In genomic region chr5:120781646-120782045, GRCm38 (mm10) we compare ENCODE assay signal across 20 mouse cellular contexts. TPM values are rescaled to one million over a fixed set of nuclear protein-coding genes. Genes with fewer than 3 reads are reported as not detected.
DNase-seq lines count a peak whose midpoint lies in the region; ATAC-seq and TF ChIP-seq lines count a peak whose summit lies in the region.
"Had no signal": no experiment of that assay in that cellular context is flagged by ENCODE, and none has a peak within 500 bp of the region (broad histone marks: within the 10 kb centered on the region; RNA-seq: fewer than 3 reads in every experiment).

No protein-coding gene starts in this region.

- 100% methylated on average over 1 of the region's 1 CpGs for WGBS in liver, postnatal 0 days (ENCODE audit: insufficient replicate concordance)
- 91% methylated on average over 1 of the region's 1 CpGs for WGBS in limb, embryonic 10.5 days

- DNase-seq in liver, postnatal 0 days, result no peak
- DNase-seq in liver (no peak), CH12.LX (ENCODE audit: extremely low read depth) (no peak), ES-E14 (ENCODE audit: low read depth, low spot score) (peak; percentile 66)
- peak; percentile 62 for DNase-seq in induced T-regulatory cell, adult 2 months (ENCODE audit: low read depth)
- DNase-seq in spleen, adult 18-20 months, result no peak
- no peak for DNase-seq in limb, embryonic 10.5 days (ENCODE audit: low spot score)
- DNase-seq: adrenal gland, adult 8-10 months; cerebellum, postnatal 25 days; kidney, adult 8-10 months; thymus, adult 2 months had no signal

- no peak overlapping the region for H3K27ac ChIP-seq in liver, postnatal 0 days (ENCODE audit: low read depth)
- H3K27ac ChIP-seq in CH12.LX (ENCODE audit: insufficient read depth, low read depth), result no peak overlapping the region
- no peak overlapping the region for H3K27ac ChIP-seq in ES-E14 (ENCODE audit: insufficient read depth, low read depth, low read length, poor library complexity, severe bottlenecking)
- H3K27ac ChIP-seq in limb, embryonic 10.5 days, result no peak overlapping the region
- H3K27ac ChIP-seq: hindbrain, embryonic 13.5 days; liver, embryonic 15.5 days had no signal

- TF ChIP-seq EP300 in liver, postnatal 0 days (IDR thresholded peaks at IDR 0.05; ENCODE audit: low read depth), result no peak
- no peak for TF ChIP-seq EP300 in CH12.LX (IDR thresholded peaks at IDR 0.05; ENCODE audit: low read length)

- TF ChIP-seq POLR2A in CH12.LX (IDR thresholded peaks at IDR 0.05; ENCODE audit: low read depth, low read length), result no peak

- H3K27me3 ChIP-seq in liver, postnatal 0 days (ENCODE audit: insufficient read depth, low read length), result no peaks in the 10 kb centered on the region
- H3K27me3 ChIP-seq in CH12.LX (replicated peaks), result peaks cover 22% of the 10 kb centered on the region
- no peaks in the 10 kb centered on the region for H3K27me3 ChIP-seq in limb, embryonic 10.5 days (ENCODE audit: low read depth, poor library complexity, severe bottlenecking)
- H3K27me3 ChIP-seq: heart, embryonic 15.5 days; hindbrain, embryonic 13.5 days; liver, embryonic 15.5 days had no signal

- in situ Hi-C loops in CH12.LX (cut with MboI; ENCODE audit: low pct_ligation_motif_present, low pct_unique_long_range_greater_than_20kb, low sequenced_read_pairs) (no loop called here), ES-E14 (cut with MboI; ENCODE audit: low sequenced_read_pairs in 2 of 2, unreplicated experiment in 2 of 2) (no loop called here)

- no peak overlapping the region for H3K4me3 ChIP-seq in liver, postnatal 0 days (ENCODE audit: low read depth, low read length)
- H3K4me3 ChIP-seq in CH12.LX (replicated peaks in 1 of 3; ENCODE audit: low read depth in 2 of 3, low read length in 2 of 3, poor library complexity in 1 of 3) (no peak overlapping the region), ES-E14 (ENCODE audit: insufficient read depth in 1 of 2, low read depth in 1 of 2, low read length in 2 of 2, poor library complexity in 1 of 2, severe bottlenecking in 1 of 2) (no peak overlapping the region)
- no peak overlapping the region for H3K4me3 ChIP-seq in limb, embryonic 10.5 days
- H3K4me3 ChIP-seq: heart, embryonic 15.5 days; hindbrain, embryonic 13.5 days; liver, embryonic 15.5 days; megakaryocyte, embryonic 14.5 days had no signal

- no peak for ATAC-seq in liver, postnatal 0 days

- H3K9ac ChIP-seq in liver, postnatal 0 days (replicated peaks), result no peak overlapping the region
- H3K9ac ChIP-seq in CH12.LX (ENCODE audit: insufficient read depth, low read depth) (no peak overlapping the region), ES-E14 (ENCODE audit: insufficient read depth, low read depth, low read length, poor library complexity, severe bottlenecking) (no peak overlapping the region)
- H3K9ac ChIP-seq: heart, embryonic 15.5 days; hindbrain, embryonic 13.5 days; liver, embryonic 15.5 days had no signal

- H3K9me3 ChIP-seq in liver, postnatal 0 days (ENCODE audit: low read length), result no peaks in the 10 kb centered on the region
- H3K9me3 ChIP-seq in CH12.LX (replicated peaks; ENCODE audit: low read length), result no peaks in the 10 kb centered on the region
- no peaks in the 10 kb centered on the region for H3K9me3 ChIP-seq in ES-E14 (ENCODE audit: control insufficient read depth, insufficient read depth, low read depth, low read length)
- H3K9me3 ChIP-seq in limb, embryonic 10.5 days (replicated peaks), result no peaks in the 10 kb centered on the region
- H3K9me3 ChIP-seq: heart, embryonic 15.5 days; hindbrain, embryonic 13.5 days; liver, embryonic 15.5 days had no signal

- no peak overlapping the region for H3K4me2 ChIP-seq in liver, postnatal 0 days (ENCODE audit: low read depth, low read length)
- no peak overlapping the region for H3K4me2 ChIP-seq in CH12.LX (ENCODE audit: insufficient read depth, low read depth, poor library complexity, severe bottlenecking)
- H3K4me2 ChIP-seq: heart, embryonic 15.5 days; hindbrain, embryonic 13.5 days; liver, embryonic 15.5 days had no signal

- TF ChIP-seq CTCF in liver, postnatal 0 days (IDR thresholded peaks at IDR 0.05; ENCODE audit: low read depth), result peak; percentile 50
- TF ChIP-seq CTCF in CH12.LX (conservative IDR thresholded peaks at IDR 0.05 in 1 of 2, IDR thresholded peaks at IDR 0.05 in 1 of 2; ENCODE audit: low read depth in 2 of 2, low read length in 2 of 2), result peak in 1 of 2 experiments; percentile 38; a peak in 2 of 4 replicates

- H3K4me1 ChIP-seq in liver, postnatal 0 days (ENCODE audit: insufficient read depth), result peaks cover 8% of the 10 kb centered on the region; the same call in 1 of the 2 replicates
- H3K4me1 ChIP-seq in CH12.LX (ENCODE audit: control insufficient read depth in 1 of 2, insufficient read depth in 2 of 2) (peaks cover 3 to 4% of the 10 kb centered on the region in 2 experiments; a peak in 3 of 4 replicates), ES-E14 (ENCODE audit: control insufficient read depth in 2 of 2, insufficient read depth in 2 of 2, low read length in 2 of 2, poor library complexity in 1 of 2) (peaks cover 2 to 5% of the 10 kb centered on the region in 2 experiments; a peak in 1 of 4 replicates)
- peaks cover 3% of the 10 kb centered on the region; the same call in 1 of the 2 replicates for H3K4me1 ChIP-seq in limb, embryonic 10.5 days
- H3K4me1 ChIP-seq: hindbrain, embryonic 13.5 days had no signal

- H3K79me2 ChIP-seq in CH12.LX (replicated peaks; ENCODE audit: control insufficient read depth, extremely low read depth, insufficient read depth, poor library complexity, severe bottlenecking), result no peaks in the 10 kb centered on the region

- peak; percentile 10 for TF ChIP-seq RAD21 in CH12.LX (IDR thresholded peaks at IDR 0.05; ENCODE audit: low read depth, low read length)

- no peaks in the 10 kb centered on the region for H3K36me3 ChIP-seq in liver, postnatal 0 days (replicated peaks; ENCODE audit: insufficient read depth, low read length)
- H3K36me3 ChIP-seq in CH12.LX (replicated peaks in 1 of 2; ENCODE audit: control insufficient read depth in 1 of 2, insufficient read depth in 1 of 2, low read length in 1 of 2) (no peaks in the 10 kb centered on the region), ES-E14 (ENCODE audit: control insufficient read depth, insufficient read depth, low read length, poor library complexity, severe bottlenecking) (no peaks in the 10 kb centered on the region)
- H3K36me3 ChIP-seq in limb, embryonic 10.5 days, result no peaks in the 10 kb centered on the region
- H3K36me3 ChIP-seq: heart, embryonic 15.5 days; hindbrain, embryonic 13.5 days; liver, embryonic 15.5 days had no signal

- dilution Hi-C loops in CH12.LX (cut with MboI; ENCODE audit: extremely low pct_ligation_motif_present, extremely low pct_unique_long_range_greater_than_20kb, low sequenced_read_pairs), result no loop called here

TF ChIP-seq in CH12.LX, 34 proteins besides CTCF, POLR2A, EP300 and RAD21:
- TF ChIP-seq NRF1 (IDR thresholded peaks at IDR 0.05; ENCODE audit: low read depth, low read length) (no peak), ZNF384 (IDR thresholded peaks at IDR 0.05; ENCODE audit: low read depth, low read length) (no peak), JUND (conservative IDR thresholded peaks at IDR 0.05; ENCODE audit: low read depth, low read length) (no peak), SIN3A (IDR thresholded peaks at IDR 0.05; ENCODE audit: low read length) (no peak), BHLHE40 (IDR thresholded peaks at IDR 0.05; ENCODE audit: low read depth, low read length) (no peak)

TF ChIP-seq in ES-E14, 5 proteins besides CTCF, POLR2A, EP300 and RAD21:
- TF ChIP-seq CHD2 (IDR thresholded peaks at IDR 0.05; ENCODE audit: low read depth, low read length) (no peak), MAFK (IDR thresholded peaks at IDR 0.05; ENCODE audit: insufficient read depth, low read depth, low read length) (no peak), ZNF384 (IDR thresholded peaks at IDR 0.05; ENCODE audit: low read depth, low read length) (no peak), ZC3H11A (IDR thresholded peaks at IDR 0.05; ENCODE audit: borderline replicate concordance, low read depth, low read length) (no peak; the same call in 1 of the 2 replicates), HCFC1 (IDR thresholded peaks at IDR 0.05; ENCODE audit: borderline replicate concordance, insufficient read depth, low read length) (no peak)

RNA-seq across cellular contexts. Expression of gene Oas3, which starts 4.2 kb away (rescaled TPM):
- 1.8 and 2.1 TPM in 2 replicates for polyA plus RNA-seq in liver, postnatal 0 days (2015; fragmentation: Nextera tagmentation; extraction: Ambion mirVana)
- 0.13 and 0.30 TPM in 2 replicates for total RNA-seq in CH12.LX (2012; rRNA removed)
- not detected in 2 replicates for total RNA-seq in CH12.LX (2014; rRNA removed)
- polyA plus RNA-seq in CH12.LX (2012; ENCODE audit: insufficient read length, low read depth), result 0.05 TPM in 1 of 2 replicates, not detected in the other
- total RNA-seq in ES-E14 (2012; rRNA removed), result 1.6 and 2.4 TPM in 2 replicates
- 0.14 TPM in 1 of 2 replicates, not detected in the other for polyA plus RNA-seq in limb, embryonic 10.5 days (2016; fragmentation: Nextera tagmentation; extraction: Ambion mirVana)
- total RNA-seq: gastrocnemius, postnatal 4 days; layer of hippocampus, adult 18-20 months; left cerebral cortex, postnatal 36 days had no signal

RNA-seq across cellular contexts. Expression of gene Oas1e, which starts 13.7 kb away (rescaled TPM):
- polyA plus RNA-seq in liver, postnatal 0 days (2015; fragmentation: Nextera tagmentation; extraction: Ambion mirVana), result 0.15 and 0.20 TPM in 2 replicates
- total RNA-seq in CH12.LX (2012; rRNA removed) (not detected in 2 replicates), CH12.LX (2014; rRNA removed) (not detected in 2 replicates), ES-E14 (2012; rRNA removed) (0.18 and 0.32 TPM in 2 replicates)
- not detected in 2 replicates for polyA plus RNA-seq in CH12.LX (2012; ENCODE audit: insufficient read length, low read depth)
- polyA plus RNA-seq in limb, embryonic 10.5 days (2016; fragmentation: Nextera tagmentation; extraction: Ambion mirVana), result not detected in 2 replicates
- total RNA-seq: adrenal gland, adult 8-10 months; gastrocnemius, postnatal 4 days; layer of hippocampus, adult 18-20 months; left cerebral cortex, postnatal 36 days; monocyte, adult 5-6 weeks had no signal
- polyA plus RNA-seq: forebrain, embryonic 11.5 days; hindbrain, embryonic 13.5 days; liver, embryonic 15.5 days had no signal

RNA-seq across cellular contexts. Expression of gene Oas1c, which starts 30.7 kb away (rescaled TPM):
- 0.58 and 0.60 TPM in 2 replicates for polyA plus RNA-seq in liver, postnatal 0 days (2015; fragmentation: Nextera tagmentation; extraction: Ambion mirVana)
- total RNA-seq in CH12.LX (2012; rRNA removed), result 1.6 and 1.7 TPM in 2 replicates
- 3.6 TPM in 2 replicates for total RNA-seq in CH12.LX (2014; rRNA removed)
- 3.6 and 4.7 TPM in 2 replicates for polyA plus RNA-seq in CH12.LX (2012; ENCODE audit: insufficient read length, low read depth)
- total RNA-seq in ES-E14 (2012; rRNA removed), result 1.2 and 1.6 TPM in 2 replicates
- polyA plus RNA-seq in limb, embryonic 10.5 days (2016; fragmentation: Nextera tagmentation; extraction: Ambion mirVana), result 0.23 and 0.43 TPM in 2 replicates

RNA-seq across cellular contexts. Expression of gene Oas2, which starts 32.0 kb away (rescaled TPM):
- polyA plus RNA-seq in liver, postnatal 0 days (2015; fragmentation: Nextera tagmentation; extraction: Ambion mirVana), result 0.83 and 1.1 TPM in 2 replicates
- total RNA-seq in CH12.LX (2012; rRNA removed) (not detected in 2 replicates), CH12.LX (2014; rRNA removed) (not detected in 2 replicates), ES-E14 (2012; rRNA removed) (0.85 and 1.3 TPM in 2 replicates)
- polyA plus RNA-seq in CH12.LX (2012; ENCODE audit: insufficient read length, low read depth), result not detected in 2 replicates
- polyA plus RNA-seq in limb, embryonic 10.5 days (2016; fragmentation: Nextera tagmentation; extraction: Ambion mirVana), result not detected in 2 replicates

Comparison
In these comparisons a context has a peak if more than half of its experiments do, and no peak if none do; other contexts are left out.
1. DNase-seq: peak in ES-E14 (single experiment) and induced T-regulatory cell, adult 2 months (single experiment); none in liver, postnatal 0 days (single experiment), liver (single experiment), CH12.LX (single experiment), spleen, adult 18-20 months (0 of 2) and limb, embryonic 10.5 days (single experiment).